Mouse (Mus musculus): ENCODE data around the gene Agbl4. TPM values are rescaled to one million over a fixed set of nuclear protein-coding genes. Genes with fewer than 3 reads are reported as not detected.

The Agbl4 gene
- total RNA-seq, 2 experiments from 2014 or later = 10.5 to 12.5 TPM

- no peak for DNase-seq (ENCODE audit: low spot score in 2 of 2)
Observed at GRCm38 (mm10) chr4:111255499-111255898, 858.0 kb downstream of the Agbl4 start.

- DNase-seq (ENCODE audit: low spot score in 2 of 2) = no peak
Observed at GRCm38 (mm10) chr4:111256931-111257330, 859.5 kb downstream of the Agbl4 start.

- no peak for DNase-seq (ENCODE audit: low spot score in 2 of 2)
Observed at GRCm38 (mm10) chr4:111280936-111281335, 883.5 kb downstream of the Agbl4 start.

GRCm38 (mm10) chr4:111281836-111282235, 884.4 kb downstream of the Agbl4 start:
- DNase-seq (ENCODE audit: low spot score in 2 of 2) = no peak

GRCm38 (mm10) chr4:111284625-111285024, 887.2 kb downstream of the Agbl4 start:
- no peak for DNase-seq (ENCODE audit: low spot score in 2 of 2)

- DNase-seq (ENCODE audit: low spot score in 2 of 2) = no peak
Observed at GRCm38 (mm10) chr4:111294528-111295241, 897.2 kb downstream of the Agbl4 start.

- DNase-seq (ENCODE audit: low spot score in 2 of 2) = no peak
Observed at GRCm38 (mm10) chr4:111306518-111306917, 909.1 kb downstream of the Agbl4 start.

- no peak for DNase-seq (ENCODE audit: low spot score in 2 of 2)
Observed at GRCm38 (mm10) chr4:111307166-111307565, 909.7 kb downstream of the Agbl4 start.

- no peak for DNase-seq (ENCODE audit: low spot score in 2 of 2)
Observed at GRCm38 (mm10) chr4:111307633-111308032, 910.2 kb downstream of the Agbl4 start.

GRCm38 (mm10) chr4:111308572-111309288, 911.3 kb downstream of the Agbl4 start:
- no peak for DNase-seq (ENCODE audit: low spot score in 2 of 2)

- peak; percentile 39 to 66 for DNase-seq (ENCODE audit: low spot score in 2 of 2)
Observed at GRCm38 (mm10) chr4:111327094-111327493, 929.6 kb downstream of the Agbl4 start.

GRCm38 (mm10) chr4:111327760-111328373, 930.4 kb downstream of the Agbl4 start:
- peak in 1 of 2 experiments; percentile 76 for DNase-seq (ENCODE audit: low spot score in 2 of 2)

GRCm38 (mm10) chr4:111329501-111329900, 932.0 kb downstream of the Agbl4 start:
- DNase-seq (ENCODE audit: low spot score in 2 of 2) = no peak

- no peak for DNase-seq (ENCODE audit: low spot score in 2 of 2)
Observed at GRCm38 (mm10) chr4:111332864-111333263, 935.4 kb downstream of the Agbl4 start.

- no peak for DNase-seq (ENCODE audit: low spot score in 2 of 2)
Observed at GRCm38 (mm10) chr4:111349965-111350364, 952.5 kb downstream of the Agbl4 start.

GRCm38 (mm10) chr4:111350615-111351525, 953.4 kb downstream of the Agbl4 start:
- DNase-seq (ENCODE audit: low spot score in 2 of 2) = no peak

- no peak for DNase-seq (ENCODE audit: low spot score in 2 of 2)
Observed at GRCm38 (mm10) chr4:111356584-111357115, 959.2 kb downstream of the Agbl4 start.

- no peak for DNase-seq (ENCODE audit: low spot score in 2 of 2)
Observed at GRCm38 (mm10) chr4:111357176-111357575, 959.7 kb downstream of the Agbl4 start.

GRCm38 (mm10) chr4:111364199-111364598, 966.7 kb downstream of the Agbl4 start:
- DNase-seq (ENCODE audit: low spot score in 2 of 2) = no peak

- DNase-seq (ENCODE audit: low spot score in 2 of 2) = no peak
Observed at GRCm38 (mm10) chr4:111367771-111368170, 970.3 kb downstream of the Agbl4 start.

GRCm38 (mm10) chr4:111377159-111377558, 979.7 kb downstream of the Agbl4 start:
- no peak for DNase-seq (ENCODE audit: low spot score in 2 of 2)

Data from layer of hippocampus, postnatal 14 days (tissue).